Mouse (Mus musculus) heart, adult 2 months (tissue): ENCODE data around the gene Plcg2. TPM values are rescaled to one million over a fixed set of nuclear protein-coding genes. Genes with fewer than 3 reads are reported as not detected.

ENCODE experiments used
- DNase-seq, 2 experiments: peaks; one replicate each; pipeline ENCODE4 v3.0.0; 2021
- H3K27ac ChIP-seq: fragments of 200-600 bp; 2 replicates; pipeline ENCODE4 v1.8.1; 2022
- H3K27me3 ChIP-seq: fragments of 200-500 bp; 2 replicates; pipeline ENCODE4 v1.6.1; 2012; ENCODE audit warnings: mild to moderate bottlenecking, low read length, inconsistent platforms, mixed read lengths; ENCODE audit not compliant: control insufficient read depth, insufficient read depth
- H3K36me3 ChIP-seq: fragments of 200-500 bp; 2 replicates; pipeline ENCODE4 v1.6.1; 2012; ENCODE audit warnings: low read length, inconsistent platforms; ENCODE audit not compliant: control insufficient read depth, insufficient read depth
- H3K4me1 ChIP-seq: fragments of 200-500 bp; 2 replicates; pipeline ENCODE4 v1.6.1; 2011; ENCODE audit warnings: low read length; ENCODE audit not compliant: control insufficient read depth, insufficient read depth
- H3K4me3 ChIP-seq: fragments of 200-600 bp; 2 replicates; pipeline ENCODE4 v1.8.1; 2022
- H3K79me2 ChIP-seq: fragments of 200-500 bp; replicated peaks from 2 replicates; pipeline ENCODE4 v1.6.1; 2012; ENCODE audit warnings: mild to moderate bottlenecking, inconsistent platforms, low read length, moderate library complexity, mixed read lengths; ENCODE audit not compliant: control insufficient read depth, insufficient read depth
- H3K9ac ChIP-seq: fragments of 200-500 bp; 2 replicates; pipeline ENCODE4 v1.6.1; 2012; ENCODE audit warnings: low read depth, mild to moderate bottlenecking, control low read depth, inconsistent platforms, low read length, mixed read lengths
- CTCF ChIP-seq: fragments of 200-600 bp; IDR thresholded peaks from 2 replicates; pipeline ENCODE4 v1.8.1; 2022; ENCODE audit warnings: antibody characterized with exemption, mild to moderate bottlenecking, moderate library complexity
- EP300 ChIP-seq: fragments of 200-500 bp; IDR thresholded peaks from 2 replicates; pipeline ENCODE4 v1.6.1; 2011; ENCODE audit warnings: low read depth, low read length, control low read depth; ENCODE audit not compliant: insufficient read depth
- POLR2A ChIP-seq: fragments of 200-500 bp; IDR thresholded peaks from 2 replicates; pipeline ENCODE4 v1.6.1; 2011; ENCODE audit warnings: mild to moderate bottlenecking, low read depth, low read length, control low read depth; ENCODE audit not compliant: insufficient read depth
- WGBS: fragments of 180-500 bp; shearing (Covaris S2); methylation state at CpG from one replicate; pipeline ENCODE4 v1.1.7; 2018; 5-methylcytosine and 5-hydroxymethylcytosine counted together
- intact Hi-C: fragments of 180-260 bp; cut with DNase I; formaldehyde crosslinking; loops from one replicate; pipeline ENCODE4 v1.15.1; 2025
- polyA plus RNA-seq: library from polyadenylated mRNA; depleted of rRNA; stranded (reverse); fragments of >200 nt; gene quantifications from 2 replicates; pipeline ENCODE4 v1.2.3, GENCODE M21; 2012
- total RNA-seq, 2 experiments: library from RNA; stranded (reverse); gene quantifications; 2 replicates each; pipeline ENCODE4 v1.2.3; 2021

Plcg2 gene
- total and polyA plus RNA-seq, 3 experiments: 5.4 to 5.8 (median 5.6) TPM

DNA sequence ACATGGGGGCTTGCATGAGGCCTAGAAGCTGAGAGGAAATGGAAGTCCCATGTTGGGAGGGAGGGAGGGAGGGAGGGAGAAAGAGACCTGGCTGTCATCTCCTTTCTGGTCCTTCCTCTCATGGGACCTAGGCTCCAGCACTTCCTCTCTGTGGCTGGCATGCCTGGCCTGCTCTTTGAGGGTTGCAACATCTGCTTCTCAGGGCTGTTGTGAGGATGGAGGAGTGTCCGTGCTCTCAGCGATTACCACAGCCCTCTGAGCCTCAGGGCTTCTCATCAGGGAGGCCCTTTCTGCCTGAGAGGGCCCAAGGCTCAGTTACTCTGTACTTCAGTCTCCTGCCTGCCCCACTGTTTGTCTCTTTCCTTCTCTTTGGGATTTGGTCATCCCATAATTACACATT lies 28.1 kb downstream of the Plcg2 start:
- TF ChIP-seq CTCF (no peak), POLR2A (no peak), EP300 (no peak)
- Histone ChIP-seq H3K27ac (no peak overlapping the region), H3K36me3 (no peaks in the 10 kb centered on the region), H3K4me1 (no peaks in the 10 kb centered on the region; the same call in 1 of the 2 replicates), H3K79me2 (no peaks in the 10 kb centered on the region), H3K4me3 (no peak overlapping the region), H3K9ac (no peak overlapping the region), H3K27me3 (no peaks in the 10 kb centered on the region)
- intact Hi-C loops: no loop called here
- WGBS: 43% methylated on average over 2 of the region's 2 CpGs
- DNase-seq: peak in 1 of 2 experiments; percentile 45

DNA sequence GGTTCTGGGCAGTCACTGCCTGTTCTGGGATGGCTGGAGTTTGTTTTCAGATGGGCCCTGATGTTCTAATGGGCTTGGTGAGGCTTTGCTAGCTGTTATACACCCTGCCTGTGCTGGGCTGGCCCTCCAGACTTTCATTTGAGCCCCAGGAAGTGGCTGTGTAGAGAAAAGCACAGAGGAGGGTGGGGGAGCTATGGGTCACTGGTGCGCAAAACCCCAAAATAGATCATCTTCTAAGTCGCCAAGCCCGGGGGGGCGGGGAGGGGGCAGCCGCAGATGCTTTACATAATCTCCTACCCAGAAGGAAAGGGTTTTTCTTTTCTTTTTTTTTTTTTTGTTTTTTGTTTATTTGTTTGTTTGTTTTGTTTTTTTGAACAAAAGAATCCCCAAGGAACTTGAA lies 29.9 kb downstream of the Plcg2 start:
- Histone ChIP-seq H3K9ac (no peak overlapping the region), H3K27ac (no peak overlapping the region)
- TF ChIP-seq CTCF (no peak), EP300 (no peak), POLR2A (no peak)

DNA sequence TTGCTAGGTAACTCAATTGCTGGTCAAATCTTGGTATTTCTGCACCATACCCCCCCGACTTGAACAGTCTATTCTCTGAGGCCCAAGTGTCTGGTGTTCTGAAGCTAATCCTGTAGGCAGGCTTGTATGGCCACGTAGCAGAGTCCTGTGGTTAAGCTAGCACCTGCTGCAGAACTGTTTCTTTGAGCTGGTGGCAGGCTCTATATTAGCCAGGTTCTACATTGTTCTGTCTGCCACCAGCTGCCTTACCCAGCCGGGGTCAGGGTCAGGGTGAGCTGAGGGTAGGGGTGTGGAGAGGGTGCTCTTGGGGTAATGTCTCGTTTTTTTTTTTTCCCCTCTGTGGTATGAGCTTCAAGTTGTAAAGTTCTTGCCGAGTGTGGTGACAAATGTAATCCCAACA lies 31.1 kb downstream of the Plcg2 start:
- Histone ChIP-seq H3K79me2 (no peaks in the 10 kb centered on the region), H3K36me3 (no peaks in the 10 kb centered on the region), H3K4me3 (no peak overlapping the region), H3K27me3 (no peaks in the 10 kb centered on the region), H3K4me1 (no peaks in the 10 kb centered on the region; the same call in 1 of the 2 replicates), H3K27ac (no peak overlapping the region), H3K9ac (no peak overlapping the region)
- DNase-seq: no peak
- intact Hi-C loops: no loop called here
- TF ChIP-seq EP300 (no peak), POLR2A (no peak), CTCF (no peak)
- 84% methylated on average over 5 of the region's 5 CpGs for WGBS

More for the DNA sequence above, 29.9 kb downstream of the Plcg2 start:
- no peaks in the 10 kb centered on the region; the same call in 1 of the 2 replicates for H3K4me1 ChIP-seq
- H3K36me3 ChIP-seq: no peaks in the 10 kb centered on the region
- peak in 1 of 2 experiments; percentile 40 for DNase-seq
- H3K79me2 ChIP-seq: no peaks in the 10 kb centered on the region
- H3K27me3 ChIP-seq: no peaks in the 10 kb centered on the region
- intact Hi-C loops: no loop called here
- WGBS: 63% methylated on average over 5 of the region's 5 CpGs
- no peak overlapping the region for H3K4me3 ChIP-seq

DNA sequence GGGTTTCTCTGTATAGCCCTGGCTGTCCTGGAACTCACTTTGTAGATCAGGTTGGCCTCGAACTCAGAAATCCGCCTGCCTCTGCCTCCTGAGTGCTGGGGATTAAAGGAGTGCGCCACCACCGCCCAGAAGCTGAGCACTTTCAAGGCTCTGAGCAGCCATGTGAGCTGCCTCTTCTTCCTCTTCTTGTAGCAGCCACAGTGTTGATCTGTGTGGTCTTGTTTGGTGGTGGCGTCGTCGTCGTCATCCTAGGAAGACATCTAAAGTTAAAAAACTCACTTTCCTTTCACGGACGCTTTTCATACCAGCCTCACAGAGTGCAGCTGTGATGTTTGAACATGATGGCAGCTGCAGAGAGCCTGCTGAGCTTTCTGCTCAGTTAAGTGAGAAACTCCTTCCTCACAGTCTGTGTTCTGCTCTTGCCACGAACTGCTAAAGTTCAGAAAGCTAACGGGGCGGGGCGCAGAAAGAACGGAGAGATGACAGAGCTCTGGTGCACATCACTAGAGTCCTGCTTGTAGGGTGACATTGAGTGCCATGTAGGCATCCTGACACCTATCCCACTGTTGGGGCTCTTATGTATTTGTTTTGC lies 34.4 kb downstream of the Plcg2 start:
- 84% methylated on average over 15 of the region's 15 CpGs for WGBS
- no peaks in the 10 kb centered on the region for H3K79me2 ChIP-seq
- no peaks in the 10 kb centered on the region; the same call in 1 of the 2 replicates for H3K4me1 ChIP-seq
- H3K4me3 ChIP-seq: no peak overlapping the region
- H3K27me3 ChIP-seq: no peaks in the 10 kb centered on the region
- H3K27ac ChIP-seq: no peak overlapping the region
- no peak for DNase-seq
- no peaks in the 10 kb centered on the region for H3K36me3 ChIP-seq
- no peak overlapping the region for H3K9ac ChIP-seq
- TF ChIP-seq CTCF (no peak), EP300 (no peak), POLR2A (no peak)
- intact Hi-C loops: no loop called here

DNA sequence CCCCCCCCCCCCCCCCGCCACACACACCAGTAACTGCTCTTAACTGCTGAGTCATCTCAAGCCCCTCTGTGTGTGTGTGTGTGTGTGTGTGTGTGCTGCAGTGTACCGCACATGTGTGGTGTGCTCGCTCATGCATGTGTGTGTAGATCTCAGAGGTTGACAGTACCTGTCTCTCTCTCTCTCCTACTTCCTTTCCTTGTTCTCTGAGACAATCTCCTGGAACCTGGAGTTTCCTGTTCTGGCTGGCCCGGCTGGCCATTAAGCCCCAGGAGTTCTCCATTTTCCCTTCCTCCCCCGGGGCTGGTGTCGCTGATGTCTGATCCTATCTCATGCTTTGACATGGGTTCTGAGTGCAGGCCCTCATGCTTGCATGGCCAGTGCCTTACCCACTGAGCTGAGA lies 38.8 kb downstream of the Plcg2 start:
- intact Hi-C loops: no loop called here
- no peak for TF ChIP-seq POLR2A
- TF ChIP-seq CTCF: no peak
- WGBS: 49% methylated on average over 6 of the region's 6 CpGs

DNA sequence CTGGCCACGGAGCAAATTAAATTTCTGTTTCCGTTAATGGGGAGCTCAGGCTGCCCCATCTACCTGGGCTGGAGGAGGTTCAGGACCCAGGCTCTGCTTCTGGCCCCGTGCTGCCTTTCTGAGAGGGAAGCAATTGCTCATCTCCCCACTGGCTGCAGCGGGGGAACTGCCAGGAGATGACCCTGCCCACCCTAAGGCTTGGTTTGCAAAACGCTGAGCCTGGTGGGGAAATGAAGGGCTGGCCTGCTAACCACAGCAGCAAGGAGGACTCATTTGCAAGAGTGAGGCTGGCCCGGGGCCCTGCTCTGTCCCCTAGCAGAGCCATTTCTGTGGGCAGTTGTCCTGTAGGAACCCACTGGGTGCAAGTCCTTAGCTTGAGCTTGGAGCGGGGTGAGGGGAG lies 39.7 kb downstream of the Plcg2 start:
- intact Hi-C loops: no loop called here
- H3K9ac ChIP-seq: no peak overlapping the region

More for the DNA sequence above, 38.8 kb downstream of the Plcg2 start:
- H3K4me1 ChIP-seq: peaks cover 3% of the 10 kb centered on the region
- no peak overlapping the region for H3K4me3 ChIP-seq
- no peak overlapping the region for H3K9ac ChIP-seq
- H3K27ac ChIP-seq: no peak overlapping the region
- H3K27me3 ChIP-seq: no peaks in the 10 kb centered on the region
- H3K36me3 ChIP-seq: no peaks in the 10 kb centered on the region
- DNase-seq: no peak
- no peaks in the 10 kb centered on the region for H3K79me2 ChIP-seq

More for the DNA sequence above, 39.7 kb downstream of the Plcg2 start:
- Histone ChIP-seq H3K27ac (no peak overlapping the region), H3K27me3 (no peaks in the 10 kb centered on the region), H3K4me1 (peaks cover 3% of the 10 kb centered on the region), H3K36me3 (no peaks in the 10 kb centered on the region), H3K4me3 (no peak overlapping the region), H3K79me2 (no peaks in the 10 kb centered on the region)
- 82% methylated on average over 7 of the region's 7 CpGs for WGBS
- TF ChIP-seq EP300 (no peak), POLR2A (no peak), CTCF (no peak)
- no peak for DNase-seq
